Mouse (Mus musculus) G1E (cell line): ENCODE measurements around the gene Runx1. TPM values are rescaled to one million over a fixed set of nuclear protein-coding genes. Genes with fewer than 3 reads are reported as not detected.

Experiments used
- ATAC-seq: 2 replicates; pipeline ENCODE4 v1.8.0; 2016; ENCODE audit warnings: mild to moderate bottlenecking; ENCODE audit not compliant: insufficient number of reproducible peaks, poor library complexity, low FRiP score, severe bottlenecking; ENCODE audit errors: extremely low read depth
- DNase-seq: peaks from one replicate; pipeline ENCODE4 v3.0.0; 2012; ENCODE audit warnings: low spot score
- H3K27me3 ChIP-seq: 2 replicates; pipeline ENCODE4 v1.6.1; 2012; ENCODE audit warnings: mild to moderate bottlenecking, low read length, inconsistent platforms; ENCODE audit not compliant: insufficient read depth
- H3K36me3 ChIP-seq: replicated peaks from 2 replicates; pipeline ENCODE3; 2012; ENCODE audit warnings: mild to moderate bottlenecking, inconsistent platforms
- H3K4me1 ChIP-seq: 2 replicates; pipeline ENCODE4 v1.6.1; 2012; ENCODE audit warnings: low read depth, low read length, inconsistent platforms, mixed read lengths; ENCODE audit not compliant: insufficient read depth
- H3K4me3 ChIP-seq: 2 replicates; pipeline ENCODE4 v1.5.1; 2012; ENCODE audit warnings: low read depth, mild to moderate bottlenecking, inconsistent platforms, low read length, moderate library complexity, mixed read lengths
- H3K9me3 ChIP-seq: replicated peaks from 2 replicates; pipeline ENCODE4 v1.6.1; 2012; ENCODE audit warnings: inconsistent platforms
- CTCF ChIP-seq: IDR thresholded peaks from 2 replicates; pipeline ENCODE4 v1.5.1; 2012; ENCODE audit warnings: low read depth, low read length, inconsistent platforms, mixed read lengths
- GATA1 ChIP-seq: IDR thresholded peaks from 2 replicates; pipeline ENCODE4 v1.6.1; 2012; ENCODE audit warnings: borderline replicate concordance, low read length, inconsistent platforms, mixed read lengths
- GATA2 ChIP-seq: IDR thresholded peaks from 2 replicates; pipeline ENCODE4 v1.6.1; 2012; ENCODE audit warnings: low read depth, low read length, inconsistent platforms, borderline replicate concordance
- POLR2AphosphoS5 ChIP-seq: IDR thresholded peaks from 2 replicates; pipeline ENCODE4 v1.6.1; 2012; ENCODE audit warnings: low read depth, low read length, inconsistent platforms; ENCODE audit not compliant: insufficient replicate concordance
- TAL1 ChIP-seq: conservative IDR thresholded peaks from 2 replicates; pipeline ENCODE4 v1.6.1; 2012; ENCODE audit warnings: low read depth, low read length, inconsistent platforms, mixed read lengths
- polyA plus RNA-seq: library from polyadenylated mRNA; stranded (reverse); fragments of >175 nt; gene quantifications from 2 replicates; pipeline ENCODE4 v1.2.3, GENCODE M21; 2012
- total RNA-seq, 2 experiments: library from RNA; stranded (forward) in 1 of 2; stranded (reverse) in 1 of 2; fragments of 200-1000 nt in 1 of 2; fragments of >200 nt in 1 of 2; fragmentation: Nextera tagmentation in 1 of 2; gene quantifications; 2 replicates each; pipeline ENCODE4 v1.2.3; 2014 to 2017

The Runx1 gene
- total and polyA plus RNA-seq, 3 experiments = 36.1 to 213 (median 158) TPM

GRCm38 (mm10) chr16:92630950-92631349, 195.0 kb downstream of the Runx1 start:
- Histone ChIP-seq H3K4me3 (no peak overlapping the region), H3K27me3 (no peaks in the 10 kb centered on the region), H3K4me1 (peaks cover 50% of the 10 kb centered on the region), H3K36me3 (peaks cover 100% of the 10 kb centered on the region), H3K9me3 (no peaks in the 10 kb centered on the region)
- TF ChIP-seq GATA2 = no peak
- no peak for TF ChIP-seq CTCF
- no peak for TF ChIP-seq TAL1
- TF ChIP-seq POLR2AphosphoS5 = no peak
- TF ChIP-seq GATA1 = no peak
- no peak for DNase-seq
- no peak for ATAC-seq

- ATAC-seq (no peak), DNase-seq (no peak)
- TF ChIP-seq TAL1 (no peak), CTCF (no peak), GATA1 (no peak), POLR2AphosphoS5 (no peak), GATA2 (no peak)
- H3K36me3 ChIP-seq = peaks cover 100% of the 10 kb centered on the region
- H3K4me1 ChIP-seq = peaks cover 39% of the 10 kb centered on the region
- H3K4me3 ChIP-seq = no peak overlapping the region
- no peaks in the 10 kb centered on the region for H3K27me3 ChIP-seq
- no peaks in the 10 kb centered on the region for H3K9me3 ChIP-seq
Observed at GRCm38 (mm10) chr16:92629829-92630228, 196.1 kb downstream of the Runx1 start.

GRCm38 (mm10) chr16:92627262-92627661, 198.7 kb downstream of the Runx1 start:
- H3K27me3 ChIP-seq = no peaks in the 10 kb centered on the region
- no peak for TF ChIP-seq GATA1
- no peak for TF ChIP-seq CTCF
- no peak for TF ChIP-seq TAL1
- TF ChIP-seq POLR2AphosphoS5 = no peak
- TF ChIP-seq GATA2 = no peak
- peaks cover 100% of the 10 kb centered on the region for H3K36me3 ChIP-seq
- no peaks in the 10 kb centered on the region for H3K9me3 ChIP-seq
- ATAC-seq (no peak), DNase-seq (no peak)
- peaks cover 20% of the 10 kb centered on the region for H3K4me1 ChIP-seq
- H3K4me3 ChIP-seq = no peak overlapping the region

GRCm38 (mm10) chr16:92623953-92624352, 202.0 kb downstream of the Runx1 start:
- Histone ChIP-seq H3K27me3 (no peaks in the 10 kb centered on the region), H3K4me1 (peaks cover 11% of the 10 kb centered on the region; the same call in 1 of the 2 replicates), H3K9me3 (no peaks in the 10 kb centered on the region), H3K36me3 (peaks cover 100% of the 10 kb centered on the region), H3K4me3 (no peak overlapping the region)
- DNase-seq = no peak
- TF ChIP-seq GATA1 (no peak), CTCF (no peak), TAL1 (no peak), GATA2 (no peak), POLR2AphosphoS5 (no peak)
- ATAC-seq = no peak

GRCm38 (mm10) chr16:92621859-92622258, 204.1 kb downstream of the Runx1 start:
- ATAC-seq = no peak
- no peak for TF ChIP-seq GATA2
- TF ChIP-seq TAL1 = no peak
- TF ChIP-seq POLR2AphosphoS5 = no peak
- no peak for TF ChIP-seq GATA1
- no peak for TF ChIP-seq CTCF
- Histone ChIP-seq H3K36me3 (peaks cover 98% of the 10 kb centered on the region), H3K27me3 (no peaks in the 10 kb centered on the region), H3K9me3 (peaks cover 4% of the 10 kb centered on the region), H3K4me3 (no peak overlapping the region), H3K4me1 (peaks cover 5% of the 10 kb centered on the region; the same call in 1 of the 2 replicates)
- no peak for DNase-seq

GRCm38 (mm10) chr16:92620841-92621518, 205.0 kb downstream of the Runx1 start:
- peaks cover 10% of the 10 kb centered on the region; the same call in 1 of the 2 replicates for H3K4me1 ChIP-seq
- peaks cover 4% of the 10 kb centered on the region for H3K9me3 ChIP-seq
- peaks cover 98% of the 10 kb centered on the region for H3K36me3 ChIP-seq
- H3K4me3 ChIP-seq = no peak overlapping the region
- TF ChIP-seq CTCF = no peak
- no peak for TF ChIP-seq GATA2
- TF ChIP-seq POLR2AphosphoS5 = no peak
- TF ChIP-seq GATA1 = no peak
- TF ChIP-seq TAL1 = no peak
- DNase-seq = no peak
- H3K27me3 ChIP-seq = no peaks in the 10 kb centered on the region
- no peak for ATAC-seq

GRCm38 (mm10) chr16:92616839-92617238, 209.1 kb downstream of the Runx1 start:
- Histone ChIP-seq H3K9me3 (peaks cover 4% of the 10 kb centered on the region), H3K4me3 (no peak overlapping the region), H3K27me3 (no peaks in the 10 kb centered on the region), H3K4me1 (peaks cover 13% of the 10 kb centered on the region; the same call in 1 of the 2 replicates), H3K36me3 (peaks cover 97% of the 10 kb centered on the region)
- DNase-seq (no peak), ATAC-seq (no peak)
- no peak for TF ChIP-seq CTCF
- TF ChIP-seq GATA2 = no peak
- TF ChIP-seq TAL1 = no peak
- TF ChIP-seq GATA1 = no peak
- no peak for TF ChIP-seq POLR2AphosphoS5
